Mouse (Mus musculus) cerebellum, adult 2 months (tissue): Measurements from ENCODE around the gene Slc38a6.

Source experiments
- CTCF ChIP-seq: fragments of 200-500 bp; IDR thresholded peaks from 2 replicates; pipeline ENCODE4 v1.5.1; 2011; ENCODE audit warnings: low read depth, mild to moderate bottlenecking, control low read depth, low read length, moderate library complexity, borderline replicate concordance; ENCODE audit not compliant: insufficient read depth
- POLR2A ChIP-seq: fragments of 200-500 bp; IDR thresholded peaks from 2 replicates; pipeline ENCODE4 v1.6.1; 2011; ENCODE audit warnings: low read length, control low read depth, borderline replicate concordance; ENCODE audit not compliant: insufficient read depth

DNA sequence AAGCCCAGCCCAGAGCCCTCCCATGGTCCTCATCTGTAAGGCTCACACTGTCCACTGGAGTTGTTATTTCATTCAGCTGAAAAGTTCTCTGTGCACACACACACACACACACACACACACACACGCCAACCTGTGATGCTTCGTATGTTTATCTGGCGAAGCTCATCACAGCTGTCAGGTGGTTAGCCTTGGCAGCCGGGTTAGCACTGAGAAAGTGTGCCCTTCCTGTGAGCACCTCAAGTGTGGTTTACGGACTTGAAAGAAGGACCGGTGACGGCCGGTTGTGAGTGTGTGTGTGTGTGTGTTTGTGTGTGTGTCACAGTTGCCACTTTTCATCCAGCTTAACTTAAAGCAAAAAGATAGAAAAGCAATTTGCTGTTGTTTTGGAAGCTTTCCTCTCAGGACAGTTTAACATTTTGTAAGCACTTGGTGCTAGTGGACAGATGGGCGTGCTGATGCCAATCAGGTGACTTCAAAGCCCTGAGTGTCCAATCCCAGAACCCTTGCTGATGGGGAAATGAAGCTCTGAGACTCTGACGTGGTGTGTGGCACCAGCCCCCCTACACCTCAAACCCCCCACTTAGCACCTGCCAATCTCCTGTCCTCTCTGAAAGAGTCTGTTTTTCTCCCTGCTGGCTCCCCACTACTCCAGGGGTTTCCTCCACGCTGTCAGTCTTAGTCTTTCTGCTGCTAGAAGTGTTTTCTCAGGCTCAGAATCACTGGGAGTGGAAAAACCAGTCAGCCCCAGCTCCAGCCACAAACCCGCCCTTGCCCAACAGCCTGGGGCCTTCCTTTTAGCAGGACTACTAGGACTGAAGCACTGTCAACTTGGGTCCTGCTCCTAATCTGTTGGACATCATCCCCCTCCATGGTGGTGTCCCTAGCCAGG, 96.0 kb downstream of the Slc38a6 start:
- TF ChIP-seq POLR2A, result no peak
- TF ChIP-seq CTCF, result no peak
